Mouse (Mus musculus) MEL (cell line): ENCODE data around the gene Spint2. TPM values are rescaled to one million over a fixed set of nuclear protein-coding genes. Genes with fewer than 3 reads are reported as not detected.

Experiments used
- DNase-seq: peaks from one replicate; pipeline ENCODE4 v3.0.0; 2011; ENCODE audit warnings: low read depth, low spot score
- H3K27ac ChIP-seq: 2 replicates; pipeline ENCODE4 v1.5.1; 2012; ENCODE audit warnings: low read depth, mild to moderate bottlenecking, control low read depth, low read length, moderate library complexity; ENCODE audit not compliant: control insufficient read depth
- H3K27me3 ChIP-seq, 2 experiments: fragments of 150-350 bp in 1 of 2; sonication (generic) in 1 of 2; 2 replicates each; pipeline ENCODE4 v1.6.1; 2012; ENCODE audit warnings: low read length in 2 of 2, mild to moderate bottlenecking in 2 of 2, improper control_type of control experiment in 1 of 2, moderate library complexity in 1 of 2; ENCODE audit not compliant: insufficient read depth in 2 of 2, control insufficient read depth in 1 of 2
- H3K36me3 ChIP-seq, 2 experiments: 2 replicates each; pipeline ENCODE4 v1.6.1; 2012 to 2014; ENCODE audit warnings: low read length in 2 of 2, improper control_type of control experiment in 1 of 2, inconsistent platforms in 1 of 2, mild to moderate bottlenecking in 1 of 2; ENCODE audit not compliant: insufficient read depth in 2 of 2, control insufficient read depth in 1 of 2
- H3K4me1 ChIP-seq, 2 experiments: fragments of 150-350 bp in 1 of 2; sonication (generic) in 1 of 2; 2 replicates each; pipeline ENCODE4 v1.6.1; 2012; ENCODE audit warnings: low read length in 2 of 2, improper control_type of control experiment in 1 of 2, mild to moderate bottlenecking in 1 of 2; ENCODE audit not compliant: insufficient read depth in 2 of 2, control insufficient read depth in 1 of 2
- H3K4me3 ChIP-seq, 2 experiments: fragments of 150-350 bp in 1 of 2; sonication (generic) in 1 of 2; 2 replicates each; pipeline ENCODE4 v1.5.1; 2012; ENCODE audit warnings: low read depth in 2 of 2, low read length in 2 of 2, mild to moderate bottlenecking in 2 of 2, moderate library complexity in 2 of 2, control low read depth in 1 of 2, improper control_type of control experiment in 1 of 2; ENCODE audit not compliant: control insufficient read depth in 1 of 2, insufficient read depth in 1 of 2
- H3K79me2 ChIP-seq: 2 replicates; pipeline ENCODE4 v1.6.1; 2012; ENCODE audit warnings: mild to moderate bottlenecking, low read length, moderate library complexity; ENCODE audit not compliant: control insufficient read depth, poor library complexity, insufficient read depth
- H3K9ac ChIP-seq: 2 replicates; pipeline ENCODE4 v1.6.1; 2012; ENCODE audit warnings: low read depth, mild to moderate bottlenecking, control low read depth, low read length, moderate library complexity; ENCODE audit not compliant: control insufficient read depth, poor library complexity, severe bottlenecking
- H3K9me3 ChIP-seq: fragments of 150-350 bp; sonication (generic); replicated peaks from 2 replicates; pipeline ENCODE4 v1.6.1; 2012; ENCODE audit warnings: mild to moderate bottlenecking, low read length, improper control_type of control experiment, moderate library complexity; ENCODE audit not compliant: insufficient read depth
- BHLHE40 ChIP-seq: IDR thresholded peaks from 2 replicates; pipeline ENCODE4 v1.6.1; 2012; ENCODE audit warnings: low read depth, mild to moderate bottlenecking, inconsistent platforms, low read length, improper control_type of control experiment, borderline replicate concordance
- CHD1 ChIP-seq: IDR thresholded peaks from 2 replicates; pipeline ENCODE4 v1.6.1; 2012; ENCODE audit warnings: low read depth, mild to moderate bottlenecking, inconsistent platforms, low read length, improper control_type of control experiment
- CHD2 ChIP-seq: IDR thresholded peaks from 2 replicates; pipeline ENCODE4 v1.6.1; 2011; ENCODE audit warnings: low read length, improper control_type of control experiment
- CTCF ChIP-seq, 3 experiments: IDR thresholded peaks in 2 of 3; conservative IDR thresholded peaks in 1 of 3; 2 replicates each; pipeline ENCODE4 v1.5.1; 2011 to 2012; ENCODE audit warnings: low read length in 3 of 3, low read depth in 2 of 3, mild to moderate bottlenecking in 2 of 3, improper control_type of control experiment in 1 of 3, inconsistent platforms in 1 of 3, mixed read lengths in 1 of 3, moderate library complexity in 1 of 3; ENCODE audit not compliant: control insufficient read depth in 1 of 3, insufficient read depth in 1 of 3, poor library complexity in 1 of 3, severe bottlenecking in 1 of 3
- E2F4 ChIP-seq: IDR thresholded peaks from 2 replicates; pipeline ENCODE4 v1.6.1; 2011; ENCODE audit warnings: low read depth, low read length, improper control_type of control experiment, borderline replicate concordance
- ELF1 ChIP-seq: IDR thresholded peaks from 2 replicates; pipeline ENCODE4 v1.6.1; 2014; ENCODE audit warnings: low read depth, mild to moderate bottlenecking, inconsistent platforms, low read length, improper control_type of control experiment, moderate library complexity
- EP300 ChIP-seq, 2 experiments: IDR thresholded peaks; 2 replicates each; pipeline ENCODE4 v1.6.1; 2011; ENCODE audit warnings: improper control_type of control experiment in 2 of 2, low read length in 2 of 2, low read depth in 1 of 2, mild to moderate bottlenecking in 1 of 2
- ETS1 ChIP-seq: IDR thresholded peaks from 2 replicates; pipeline ENCODE4 v1.6.1; 2012; ENCODE audit warnings: low read depth, mild to moderate bottlenecking, inconsistent platforms, low read length, improper control_type of control experiment, moderate library complexity
- GABPA ChIP-seq: IDR thresholded peaks from 2 replicates; pipeline ENCODE4 v1.6.1; 2012; ENCODE audit warnings: low read depth, mild to moderate bottlenecking, inconsistent platforms, low read length, improper control_type of control experiment, moderate library complexity
- GATA1 ChIP-seq: IDR thresholded peaks from 2 replicates; pipeline ENCODE4 v1.6.1; 2011; ENCODE audit warnings: low read depth, low read length, improper control_type of control experiment
- HCFC1 ChIP-seq: IDR thresholded peaks from 2 replicates; pipeline ENCODE4 v1.6.1; 2012; ENCODE audit warnings: low read depth, mild to moderate bottlenecking, inconsistent platforms, low read length, improper control_type of control experiment, moderate library complexity
- JUND ChIP-seq: IDR thresholded peaks from 2 replicates; pipeline ENCODE4 v1.6.1; 2011; ENCODE audit warnings: low read depth, mild to moderate bottlenecking, improper control_type of control experiment, low read length
- KAT2A ChIP-seq: conservative IDR thresholded peaks from 2 replicates; pipeline ENCODE4 v1.6.1; 2012; ENCODE audit warnings: low read depth, low read length, improper control_type of control experiment, inconsistent platforms
- MAFK ChIP-seq: IDR thresholded peaks from 2 replicates; pipeline ENCODE4 v1.6.1; 2011; ENCODE audit warnings: low read depth, mild to moderate bottlenecking, low read length, improper control_type of control experiment, borderline replicate concordance
- MAX ChIP-seq: IDR thresholded peaks from 2 replicates; pipeline ENCODE4 v1.6.1; 2011; ENCODE audit warnings: low read length, improper control_type of control experiment
- MAZ ChIP-seq: IDR thresholded peaks from 2 replicates; pipeline ENCODE4 v1.6.1; 2012; ENCODE audit warnings: low read depth, mild to moderate bottlenecking, inconsistent platforms, low read length, improper control_type of control experiment
- MEF2A ChIP-seq: IDR thresholded peaks from 2 replicates; pipeline ENCODE4 v1.6.1; 2014; ENCODE audit warnings: low read depth, mild to moderate bottlenecking, inconsistent platforms, low read length, improper control_type of control experiment; ENCODE audit not compliant: poor library complexity, insufficient replicate concordance, severe bottlenecking; ENCODE audit errors: extremely low read depth
- MXI1 ChIP-seq: IDR thresholded peaks from 2 replicates; pipeline ENCODE4 v1.6.1; 2011; ENCODE audit warnings: mild to moderate bottlenecking, low read depth, low read length, improper control_type of control experiment
- MYB ChIP-seq: IDR thresholded peaks from 2 replicates; pipeline ENCODE4 v1.6.1; 2011; ENCODE audit warnings: mild to moderate bottlenecking, low read depth, low read length, improper control_type of control experiment
- MYC ChIP-seq: IDR thresholded peaks from 2 replicates; pipeline ENCODE4 v1.6.1; 2011; ENCODE audit warnings: low read depth, mild to moderate bottlenecking, low read length, improper control_type of control experiment, moderate library complexity
- NRF1 ChIP-seq: IDR thresholded peaks from 2 replicates; pipeline ENCODE4 v1.6.1; 2014; ENCODE audit warnings: low read depth, mild to moderate bottlenecking, inconsistent platforms, low read length, improper control_type of control experiment, moderate library complexity; ENCODE audit not compliant: poor library complexity, insufficient read depth, severe bottlenecking
- POLR2A ChIP-seq, 2 experiments: IDR thresholded peaks; 2 replicates each; pipeline ENCODE4 v1.6.1; 2011 to 2012; ENCODE audit warnings: low read length in 2 of 2, mild to moderate bottlenecking in 2 of 2, control low read depth in 1 of 2, improper control_type of control experiment in 1 of 2, low read depth in 1 of 2, moderate library complexity in 1 of 2; ENCODE audit not compliant: control insufficient read depth in 1 of 2, insufficient read depth in 1 of 2, poor library complexity in 1 of 2
- POLR2AphosphoS2 ChIP-seq: IDR thresholded peaks from 2 replicates; pipeline ENCODE4 v1.6.1; 2011; ENCODE audit warnings: low read length, improper control_type of control experiment
- POLR2AphosphoS5 ChIP-seq: IDR thresholded peaks from 2 replicates; pipeline ENCODE4 v1.6.1; 2012; ENCODE audit warnings: low read depth, borderline replicate concordance, mild to moderate bottlenecking, inconsistent platforms, low read length, moderate library complexity, mixed read lengths
- RAD21 ChIP-seq: IDR thresholded peaks from 2 replicates; pipeline ENCODE4 v1.6.1; 2011; ENCODE audit warnings: mild to moderate bottlenecking, low read depth, low read length, improper control_type of control experiment
- RCOR1 ChIP-seq: IDR thresholded peaks from 2 replicates; pipeline ENCODE4 v1.6.1; 2012; ENCODE audit warnings: low read depth, mild to moderate bottlenecking, inconsistent platforms, low read length, improper control_type of control experiment
- SIN3A ChIP-seq: IDR thresholded peaks from 2 replicates; pipeline ENCODE4 v1.6.1; 2012; ENCODE audit warnings: low read length, improper control_type of control experiment, inconsistent platforms
- SMC3 ChIP-seq: IDR thresholded peaks from 2 replicates; pipeline ENCODE4 v1.6.1; 2011; ENCODE audit warnings: low read depth, low read length, improper control_type of control experiment
- TAL1 ChIP-seq: IDR thresholded peaks from 2 replicates; pipeline ENCODE4 v1.6.1; 2012; ENCODE audit warnings: mild to moderate bottlenecking, inconsistent platforms, low read length, moderate library complexity, mixed read lengths
- TBP ChIP-seq: IDR thresholded peaks from 2 replicates; pipeline ENCODE4 v1.8.0; 2011; ENCODE audit warnings: low read depth, low read length, improper control_type of control experiment
- TCF12 ChIP-seq: IDR thresholded peaks from 2 replicates; pipeline ENCODE4 v1.6.1; 2014; ENCODE audit warnings: low read depth, mild to moderate bottlenecking, inconsistent platforms, low read length, improper control_type of control experiment, moderate library complexity
- UBTF ChIP-seq: IDR thresholded peaks from 2 replicates; pipeline ENCODE4 v1.6.1; 2012; ENCODE audit warnings: low read depth, mild to moderate bottlenecking, inconsistent platforms, low read length, improper control_type of control experiment, moderate library complexity, borderline replicate concordance; ENCODE audit not compliant: insufficient read depth
- USF1 ChIP-seq: IDR thresholded peaks from 2 replicates; pipeline ENCODE4 v1.6.1; 2014; ENCODE audit warnings: low read depth, mild to moderate bottlenecking, inconsistent platforms, low read length, improper control_type of control experiment, moderate library complexity
- USF2 ChIP-seq, 2 experiments: IDR thresholded peaks; 2 replicates each; pipeline ENCODE4 v1.6.1; 2011 to 2012; ENCODE audit warnings: improper control_type of control experiment in 2 of 2, low read length in 2 of 2, borderline replicate concordance in 1 of 2, inconsistent platforms in 1 of 2, low read depth in 1 of 2, mild to moderate bottlenecking in 1 of 2; ENCODE audit not compliant: insufficient read depth in 1 of 2
- ZC3H11A ChIP-seq: IDR thresholded peaks from 2 replicates; pipeline ENCODE4 v1.6.1; 2012; ENCODE audit warnings: low read depth, mild to moderate bottlenecking, inconsistent platforms, low read length, improper control_type of control experiment
- ZKSCAN1 ChIP-seq: IDR thresholded peaks from 2 replicates; pipeline ENCODE4 v1.6.1; 2012; ENCODE audit warnings: low read depth, mild to moderate bottlenecking, inconsistent platforms, low read length, improper control_type of control experiment, moderate library complexity
- ZMIZ1 ChIP-seq: IDR thresholded peaks from 2 replicates; pipeline ENCODE4 v1.6.1; 2012; ENCODE audit warnings: low read depth, mild to moderate bottlenecking, inconsistent platforms, low read length, improper control_type of control experiment, moderate library complexity
- ZNF384 ChIP-seq: IDR thresholded peaks from 2 replicates; pipeline ENCODE4 v1.6.1; 2012; ENCODE audit warnings: low read depth, mild to moderate bottlenecking, inconsistent platforms, low read length, improper control_type of control experiment
- polyA plus RNA-seq, 2 experiments: library from polyadenylated mRNA; stranded (reverse) in 1 of 2; unstranded in 1 of 2; fragments of >175 nt in 1 of 2; fragments of >200 nt in 1 of 2; gene quantifications; 2 replicates each; pipeline versions ENCODE4 v1.2.1 to v1.2.4; 2012; ENCODE audit warnings: low replicate concordance in 2 of 2, low read depth in 1 of 2; ENCODE audit not compliant: insufficient read length in 2 of 2, insufficient read depth in 1 of 2, missing spikeins in 1 of 2
- total RNA-seq: library from RNA; depleted of rRNA; stranded (reverse); fragments of 300-350 nt; gene quantifications from 2 replicates; pipeline ENCODE4 v1.2.3, GENCODE M21; 2012

The Spint2 gene
- total and polyA plus RNA-seq, 3 experiments, result 78.1 to 131 TPM; not detected in 1

- Histone ChIP-seq H3K27me3 (no peaks in the 10 kb centered on the region), H3K36me3 (no peaks in the 10 kb centered on the region), H3K4me1 (no peaks in the 10 kb centered on the region), H3K9me3 (no peaks in the 10 kb centered on the region), H3K27ac (no peak overlapping the region), H3K9ac (no peak overlapping the region), H3K4me3 (no peak overlapping the region), H3K79me2 (no peaks in the 10 kb centered on the region)
- peak; percentile 76 for DNase-seq
- TF ChIP-seq RAD21 (peak; percentile 46), EP300 (IDR thresholded peaks at IDR 0.05; ENCODE audit: low read depth in 1 of 2, low read length in 2 of 2) (no peak), NRF1 (no peak), MYB (no peak), CTCF (IDR thresholded peaks at IDR 0.05 in 2 of 3, conservative IDR thresholded peaks at IDR 0.05 in 1 of 3; ENCODE audit: control insufficient read depth in 1 of 3, insufficient read depth in 1 of 3, low read depth in 2 of 3, low read length in 3 of 3, poor library complexity in 1 of 3, severe bottlenecking in 1 of 3) (peak; percentile 81 to 99 (median 89)), POLR2AphosphoS2 (no peak), GABPA (no peak), RCOR1 (no peak), POLR2A (IDR thresholded peaks at IDR 0.05; ENCODE audit: control insufficient read depth in 1 of 2, insufficient read depth in 1 of 2, low read depth in 1 of 2, low read length in 2 of 2, poor library complexity in 1 of 2) (no peak), MYC (no peak), MAFK (no peak), JUND (no peak), UBTF (no peak), MAZ (peak; percentile 60; the same call in 1 of the 2 replicates), TBP (no peak), GATA1 (no peak), ZKSCAN1 (no peak), MEF2A (no peak), BHLHE40 (no peak), CHD2 (no peak), SIN3A (no peak), HCFC1 (0 out of 2 replicates have a peak, but pooled peaks have one; percentile 15), ZNF384 (no peak), MXI1 (no peak), TAL1 (no peak), MAX (no peak), USF2 (IDR thresholded peaks at IDR 0.05; ENCODE audit: borderline replicate concordance in 1 of 2, insufficient read depth in 1 of 2, low read depth in 1 of 2, low read length in 2 of 2) (no peak), CHD1 (no peak), SMC3 (peak; percentile 87), KAT2A (no peak), E2F4 (no peak), ELF1 (no peak), TCF12 (0 out of 2 replicates have a peak, but pooled peaks have one; percentile 10), POLR2AphosphoS5 (no peak), ETS1 (no peak), ZC3H11A (peak; percentile 64), ZMIZ1 (no peak), USF1 (no peak)
- TF ChIP-seq, all 39 proteins: peak for 7
Observed at GRCm38 (mm10) chr7:29247314-29247700, 34.4 kb downstream of the Spint2 start.
